Mouse (Mus musculus) kidney, postnatal 0 days (tissue): ENCODE data around the gene Arntl2. TPM values are rescaled to one million over a fixed set of nuclear protein-coding genes. Genes with fewer than 3 reads are reported as not detected.

ENCODE experiments used
- ATAC-seq: fragments of 200-750 bp; cut with Nextera tagmentation; replicated peaks from 2 replicates; pipeline ENCODE4 v1.8.0; 2017; ENCODE audit warnings: low read depth, moderate number of reproducible peaks, moderate TSS enrichment, moderate library complexity; ENCODE audit not compliant: low FRiP score
- DNase-seq: peaks from one replicate; pipeline ENCODE4 v3.0.0-alpha.2; 2016; ENCODE audit warnings: low spot score
- H3K27ac ChIP-seq: fragments of 300-500 bp; sonication (generic); 2 replicates; pipeline ENCODE4 v1.5.1; 2014; ENCODE audit warnings: mild to moderate bottlenecking
- H3K27me3 ChIP-seq: fragments of 300-500 bp; sonication (generic); 2 replicates; pipeline ENCODE4 v1.6.1; 2014; ENCODE audit warnings: low read length, mixed read lengths; ENCODE audit not compliant: insufficient read depth
- H3K36me3 ChIP-seq: fragments of 300-500 bp; sonication (generic); 2 replicates; pipeline ENCODE4 v1.6.1; 2014; ENCODE audit warnings: low read length, mixed read lengths; ENCODE audit not compliant: insufficient read depth
- H3K4me1 ChIP-seq: fragments of 300-500 bp; sonication (generic); replicated peaks from 2 replicates; pipeline ENCODE4 v1.6.1; 2014; ENCODE audit warnings: antibody characterized with exemption, low read length, mixed read lengths; ENCODE audit not compliant: insufficient read depth
- H3K4me2 ChIP-seq: fragments of 300-500 bp; sonication (generic); 2 replicates; pipeline ENCODE4 v1.6.1; 2014; ENCODE audit warnings: mild to moderate bottlenecking, low read length, moderate library complexity, mixed read lengths
- H3K4me3 ChIP-seq: fragments of 300-500 bp; sonication (generic); replicated peaks from 2 replicates; pipeline ENCODE4 v1.5.1; 2014; ENCODE audit warnings: low read depth, low read length
- H3K9ac ChIP-seq: fragments of 300-500 bp; sonication (generic); 2 replicates; pipeline ENCODE4 v1.6.1; 2014; ENCODE audit warnings: low read depth, low read length
- H3K9me3 ChIP-seq: fragments of 300-500 bp; sonication (generic); replicated peaks from 2 replicates; pipeline ENCODE4 v1.6.1; 2016; ENCODE audit warnings: low read length, inconsistent platforms, mixed read lengths
- CTCF ChIP-seq: IDR thresholded peaks from 2 replicates; pipeline ENCODE4 v1.5.1; 2016; ENCODE audit warnings: antibody characterized with exemption, low read depth, mild to moderate bottlenecking, moderate library complexity
- WGBS: fragments of 180-500 bp; shearing (Covaris S2); extraction: QIAGEN DNeasy Blood & Tissue Kit; methylation state at CpG from one replicate; pipeline ENCODE4 v1.1.7; 2014; 5-methylcytosine and 5-hydroxymethylcytosine counted together
- polyA plus RNA-seq: library from polyadenylated mRNA; unstranded; fragments of >200 nt; fragmentation: Nextera tagmentation; extraction: Ambion mirVana; gene quantifications from 2 replicates; pipeline ENCODE4 v1.2.1, GENCODE M21; 2015

The Arntl2 gene
- polyA plus RNA-seq, 1 experiment from 2014 or later = 1.2 TPM

- WGBS = 89% methylated on average over 4 of the region's 4 CpGs
- DNase-seq (no peak), ATAC-seq (no peak)
- Histone ChIP-seq H3K27ac (no peak overlapping the region), H3K27me3 (no peaks in the 10 kb centered on the region), H3K36me3 (no peaks in the 10 kb centered on the region), H3K9ac (no peak overlapping the region), H3K9me3 (no peaks in the 10 kb centered on the region), H3K4me1 (no peaks in the 10 kb centered on the region), H3K4me3 (no peak overlapping the region), H3K4me2 (no peak overlapping the region)
- no peak for TF ChIP-seq CTCF
Measured at GRCm38 (mm10) chr6:146838863-146839262, 43.0 kb downstream of the Arntl2 start.

- Histone ChIP-seq H3K36me3 (no peaks in the 10 kb centered on the region), H3K4me1 (no peaks in the 10 kb centered on the region), H3K4me3 (no peak overlapping the region), H3K9ac (no peak overlapping the region), H3K4me2 (no peak overlapping the region), H3K9me3 (no peaks in the 10 kb centered on the region), H3K27ac (no peak overlapping the region), H3K27me3 (no peaks in the 10 kb centered on the region)
- ATAC-seq (no peak), DNase-seq (no peak)
- TF ChIP-seq CTCF = no peak
- 88% methylated on average over 6 of the region's 6 CpGs for WGBS
Measured at GRCm38 (mm10) chr6:146844867-146845266, 49.0 kb downstream of the Arntl2 start.

GRCm38 (mm10) chr6:146845347-146845746, 49.5 kb downstream of the Arntl2 start:
- Histone ChIP-seq H3K9me3 (no peaks in the 10 kb centered on the region), H3K4me1 (no peaks in the 10 kb centered on the region), H3K36me3 (no peaks in the 10 kb centered on the region), H3K9ac (no peak overlapping the region), H3K4me2 (no peak overlapping the region), H3K4me3 (no peak overlapping the region), H3K27ac (no peak overlapping the region), H3K27me3 (no peaks in the 10 kb centered on the region)
- no peak for DNase-seq
- ATAC-seq = no peak
- no peak for TF ChIP-seq CTCF
- 85% methylated on average over 5 of the region's 5 CpGs for WGBS

GRCm38 (mm10) chr6:146845961-146846750, 50.3 kb downstream of the Arntl2 start:
- Histone ChIP-seq H3K4me1 (no peaks in the 10 kb centered on the region), H3K9me3 (no peaks in the 10 kb centered on the region), H3K4me3 (no peak overlapping the region), H3K4me2 (no peak overlapping the region), H3K36me3 (no peaks in the 10 kb centered on the region), H3K27me3 (no peaks in the 10 kb centered on the region), H3K27ac (no peak overlapping the region), H3K9ac (no peak overlapping the region)
- no peak for TF ChIP-seq CTCF
- DNase-seq (no peak), ATAC-seq (no peak)
- WGBS = 74% methylated on average over 15 of the region's 15 CpGs

GRCm38 (mm10) chr6:146847402-146847801, 51.5 kb downstream of the Arntl2 start:
- no peak for TF ChIP-seq CTCF
- H3K4me2 ChIP-seq = no peak overlapping the region
- no peak overlapping the region for H3K9ac ChIP-seq
- no peaks in the 10 kb centered on the region for H3K9me3 ChIP-seq
- no peak overlapping the region for H3K4me3 ChIP-seq
- 71% methylated on average over 3 of the region's 3 CpGs for whole genome bisulfite sequencing
- no peaks in the 10 kb centered on the region for H3K4me1 ChIP-seq
- no peak for DNase-seq
- H3K36me3 ChIP-seq = no peaks in the 10 kb centered on the region
- no peak for ATAC-seq
- H3K27ac ChIP-seq = no peak overlapping the region
- no peaks in the 10 kb centered on the region for H3K27me3 ChIP-seq

- no peak overlapping the region for H3K9ac ChIP-seq
- 82% methylated on average over 3 of the region's 3 CpGs for WGBS
- no peaks in the 10 kb centered on the region for H3K36me3 ChIP-seq
- no peaks in the 10 kb centered on the region for H3K4me1 ChIP-seq
- no peaks in the 10 kb centered on the region for H3K27me3 ChIP-seq
- no peak for TF ChIP-seq CTCF
- H3K27ac ChIP-seq = no peak overlapping the region
- H3K4me3 ChIP-seq = no peak overlapping the region
- DNase-seq (no peak), ATAC-seq (no peak)
- no peak overlapping the region for H3K4me2 ChIP-seq
- H3K9me3 ChIP-seq = no peaks in the 10 kb centered on the region
Measured at GRCm38 (mm10) chr6:146848281-146848680, 52.4 kb downstream of the Arntl2 start.

GRCm38 (mm10) chr6:146850050-146850449, 54.2 kb downstream of the Arntl2 start, which contains the start of gene Smco2:
TSS of gene Smco2 (plus strand) at chr6:146850104.
- WGBS = 83% methylated on average over 4 of the region's 4 CpGs
- ATAC-seq (no peak), DNase-seq (no peak)
- H3K9ac ChIP-seq = no peak within 1 kb of the TSS
- TF ChIP-seq CTCF = no peak
- H3K36me3 ChIP-seq = no peaks in the 10 kb centered on the region
- H3K4me1 ChIP-seq = no peaks in the 10 kb centered on the region
- no peaks in the 10 kb centered on the region for H3K27me3 ChIP-seq
- H3K4me2 ChIP-seq = no peak within 1 kb of the TSS
- no peak within 1 kb of the TSS for H3K4me3 ChIP-seq
- no peak within 1 kb of the TSS for H3K27ac ChIP-seq
- no peaks in the 10 kb centered on the region for H3K9me3 ChIP-seq
